Mouse (Mus musculus): ENCODE data around the gene Hist1h1c.

Gene Hist1h1c

GRCm38 (mm10) chr13:23745381-23746161, 7.0 kb downstream of the Hist1h1c start, which contains the start of gene Hist1h3c:
TSS of gene Hist1h3c (minus strand) at chr13:23745602.
- peak; percentile 62 to 84 for DNase-seq (ENCODE audit: low spot score in 2 of 2)

GRCm38 (mm10) chr13:23746201-23747080, 7.8 kb downstream of the Hist1h1c start, which contains the start of gene Hist1h2bb:
TSS of gene Hist1h2bb (plus strand) at chr13:23746734.
- peak; percentile 71 to 77 for DNase-seq (ENCODE audit: low spot score in 2 of 2)

- no peak for DNase-seq (ENCODE audit: low spot score in 2 of 2)
Observed at GRCm38 (mm10) chr13:23747081-23747891, 8.7 kb downstream of the Hist1h1c start.

- DNase-seq (ENCODE audit: low spot score in 2 of 2) = no peak
Observed at GRCm38 (mm10) chr13:23747892-23748288, 9.3 kb downstream of the Hist1h1c start.

- DNase-seq (ENCODE audit: low spot score in 2 of 2) = no peak
Observed at GRCm38 (mm10) chr13:23749563-23750121, 11.0 kb downstream of the Hist1h1c start.

- DNase-seq (ENCODE audit: low spot score in 2 of 2) = peak in 1 of 2 experiments; percentile 43
Observed at GRCm38 (mm10) chr13:23750839-23751477, 12.3 kb downstream of the Hist1h1c start, which contains the start of gene Hist1h2ab. TSS of gene Hist1h2ab (plus strand) at chr13:23751126.

GRCm38 (mm10) chr13:23751478-23751956, 12.9 kb downstream of the Hist1h1c start:
- DNase-seq (ENCODE audit: low spot score in 2 of 2) = no peak

- peak; percentile 82 to 90 for DNase-seq (ENCODE audit: low spot score in 2 of 2)
Observed at GRCm38 (mm10) chr13:23752067-23752741, 13.6 kb downstream of the Hist1h1c start, which contains the start of gene Hist1h3b. TSS of gene Hist1h3b (plus strand) at chr13:23752267.

- DNase-seq (ENCODE audit: low spot score in 2 of 2) = no peak
Observed at GRCm38 (mm10) chr13:23752742-23753172, 14.1 kb downstream of the Hist1h1c start.

GRCm38 (mm10) chr13:23753314-23754078, 14.9 kb downstream of the Hist1h1c start:
- no peak for DNase-seq (ENCODE audit: low spot score in 2 of 2)

- no peak for DNase-seq (ENCODE audit: low spot score in 2 of 2)
Observed at GRCm38 (mm10) chr13:23755000-23755399, 16.4 kb downstream of the Hist1h1c start.

- peak; percentile 84 to 85 for DNase-seq (ENCODE audit: low spot score in 2 of 2)
Observed at GRCm38 (mm10) chr13:23756790-23757189, 18.2 kb downstream of the Hist1h1c start, which contains the start of gene Hist1h4b. TSS of gene Hist1h4b (plus strand) at chr13:23757013.

GRCm38 (mm10) chr13:23757211-23757773, 18.7 kb downstream of the Hist1h1c start:
- no peak for DNase-seq (ENCODE audit: low spot score in 2 of 2)

GRCm38 (mm10) chr13:23757921-23758320, 19.3 kb downstream of the Hist1h1c start:
- DNase-seq (ENCODE audit: low spot score in 2 of 2) = no peak

- DNase-seq (ENCODE audit: low spot score in 2 of 2) = no peak
Observed at GRCm38 (mm10) chr13:23759251-23759771, 20.7 kb downstream of the Hist1h1c start.

GRCm38 (mm10) chr13:23759916-23760239, 21.3 kb downstream of the Hist1h1c start:
- DNase-seq (ENCODE audit: low spot score in 2 of 2) = no peak

- no peak for DNase-seq (ENCODE audit: low spot score in 2 of 2)
Observed at GRCm38 (mm10) chr13:23760240-23760971, 21.8 kb downstream of the Hist1h1c start.
